Mouse (Mus musculus): Measurements from ENCODE around the gene Coq7.

Coq7 gene

GRCm38 (mm10) chr7:118494892-118495579, 38.1 kb downstream of the Coq7 start:
- no peak for DNase-seq (ENCODE audit: low spot score)

DNA sequence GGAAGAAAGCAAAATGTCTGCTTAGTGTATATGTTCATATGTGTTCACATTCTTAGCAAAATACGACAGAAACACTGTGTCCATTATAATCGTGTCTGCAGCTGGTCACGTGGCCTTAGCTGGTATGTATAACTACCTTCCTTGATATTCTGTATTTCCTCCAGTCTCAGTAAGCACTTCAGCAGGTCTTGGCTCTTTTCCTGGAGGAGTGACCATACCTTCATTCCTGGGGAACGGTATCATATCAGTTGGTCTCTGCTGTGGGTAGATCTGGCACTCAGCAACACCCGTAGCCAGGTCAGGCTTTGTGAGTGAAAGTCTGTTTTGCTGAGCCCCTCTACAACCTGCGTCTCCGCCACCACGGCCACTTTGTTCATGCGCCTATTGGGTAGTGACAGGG, 39.3 kb downstream of the Coq7 start:
- no peak for DNase-seq (ENCODE audit: low spot score)

DNA sequence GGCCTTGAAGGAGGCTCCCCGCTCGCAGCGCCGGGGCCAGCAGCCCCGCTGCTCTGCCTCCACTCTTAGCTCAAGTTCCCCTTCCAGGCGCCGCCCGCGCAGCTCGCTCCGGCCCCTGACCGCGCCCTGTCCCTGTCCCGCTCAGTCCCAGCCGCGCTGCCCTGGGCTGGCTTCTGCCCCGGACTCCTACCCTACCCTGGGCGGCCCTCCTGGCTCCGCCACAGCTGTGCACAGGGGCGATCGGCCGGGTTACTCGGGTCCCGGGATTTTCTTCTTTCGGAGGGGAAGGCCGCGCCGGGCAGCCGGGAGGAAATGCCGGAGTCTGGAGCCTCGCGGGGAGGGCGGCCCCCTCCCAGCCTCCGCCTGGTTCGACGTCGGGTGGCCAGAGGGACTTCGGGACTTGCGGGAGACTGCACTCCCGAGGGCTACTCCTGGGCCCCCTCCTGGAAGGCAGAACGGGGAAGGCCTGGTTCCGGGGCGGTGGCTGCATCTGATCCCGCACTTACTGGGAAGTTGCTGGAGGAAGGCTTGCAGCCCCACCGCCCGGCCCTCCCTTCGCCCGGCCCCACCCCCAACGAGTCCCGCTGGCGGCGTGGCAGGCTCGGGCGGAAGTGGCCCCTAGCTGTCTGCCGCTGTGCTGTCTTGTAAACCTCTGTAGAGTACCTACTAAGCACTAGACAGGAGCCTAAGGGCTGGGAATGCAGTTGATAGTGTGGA, 41.6 kb downstream of the Coq7 start, which contains the start of gene Itpripl2:
TSS of gene Itpripl2 (minus strand) at position 545 of the 717 bp plus-strand sequence.
- peak; percentile 74 for DNase-seq (ENCODE audit: low spot score)

DNA sequence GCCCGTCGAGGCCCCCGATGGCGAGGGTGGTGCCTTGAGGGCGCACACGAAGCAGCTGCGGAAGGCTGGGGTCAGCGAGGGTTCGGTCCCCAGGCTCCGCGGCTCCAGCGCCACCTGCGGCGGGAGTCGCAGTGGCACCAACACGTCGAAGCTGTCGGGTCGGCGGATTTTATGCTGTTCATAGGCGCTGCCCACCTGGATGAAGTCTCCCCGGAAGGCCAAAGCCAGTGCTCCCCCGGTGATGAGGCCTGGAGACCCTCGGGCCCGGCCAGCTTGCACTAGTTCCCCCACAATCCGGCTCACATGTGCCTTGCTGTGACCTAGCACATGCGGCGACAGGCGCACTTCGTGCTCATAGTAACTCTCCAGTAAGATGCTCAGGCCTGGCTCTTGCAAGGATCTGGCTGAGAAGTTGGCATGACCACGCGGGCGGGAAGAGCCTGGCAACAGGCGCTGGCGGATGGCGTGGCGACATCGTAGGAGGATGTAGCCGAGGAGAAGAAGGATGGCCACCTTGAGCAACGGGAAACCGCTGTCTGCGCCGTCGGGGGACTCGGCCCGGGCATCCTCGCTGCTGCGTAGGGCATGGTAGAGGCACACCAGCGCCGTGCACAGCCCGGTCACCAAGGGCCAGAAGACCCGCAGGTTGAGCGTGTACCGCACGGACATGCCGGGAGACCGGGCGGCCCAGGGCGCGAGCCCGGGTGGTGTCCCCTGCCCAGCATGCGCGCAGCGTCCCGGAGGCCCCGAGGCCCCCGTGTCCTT, 42.3 kb downstream of the Coq7 start:
- DNase-seq (ENCODE audit: low spot score), result peak; percentile 43

- DNase-seq (ENCODE audit: low spot score), result peak; percentile 18
Measured at GRCm38 (mm10) chr7:118489706-118490665, 43.2 kb downstream of the Coq7 start.

DNA sequence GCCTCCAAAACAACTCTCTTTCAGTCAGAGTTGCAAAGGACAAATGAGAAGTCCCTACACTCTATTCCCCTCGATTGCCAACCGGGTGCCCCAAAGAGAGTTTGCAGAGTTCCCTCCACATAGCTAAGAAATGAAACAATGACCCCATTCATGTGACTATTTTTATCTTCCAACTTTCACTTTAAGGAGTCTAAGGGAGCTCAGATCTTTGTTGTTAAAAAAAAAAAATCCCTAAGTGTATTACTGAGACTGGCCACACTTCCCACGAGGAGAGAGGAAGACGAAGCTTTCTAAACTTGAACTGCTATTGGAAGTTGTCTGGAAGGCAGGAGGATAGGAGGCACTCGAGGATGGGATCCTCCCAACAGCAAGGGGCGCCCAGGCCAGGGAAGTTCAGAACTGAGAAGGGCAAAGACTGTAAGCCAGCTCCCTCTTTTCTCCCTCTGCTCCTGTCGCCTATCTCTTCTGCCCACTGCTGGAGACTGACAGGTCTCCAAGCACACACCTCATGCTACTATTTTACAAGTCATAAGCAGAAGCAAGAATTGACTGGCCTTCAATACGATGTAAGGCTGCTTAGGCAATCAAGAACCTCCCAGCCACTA, 45.0 kb downstream of the Coq7 start:
- DNase-seq (ENCODE audit: low spot score), result no peak

GRCm38 (mm10) chr7:118486917-118487316, 46.2 kb downstream of the Coq7 start:
- no peak for DNase-seq (ENCODE audit: low spot score)

- no peak for DNase-seq (ENCODE audit: low spot score)
Measured at GRCm38 (mm10) chr7:118483996-118484395, 49.2 kb downstream of the Coq7 start.

DNA sequence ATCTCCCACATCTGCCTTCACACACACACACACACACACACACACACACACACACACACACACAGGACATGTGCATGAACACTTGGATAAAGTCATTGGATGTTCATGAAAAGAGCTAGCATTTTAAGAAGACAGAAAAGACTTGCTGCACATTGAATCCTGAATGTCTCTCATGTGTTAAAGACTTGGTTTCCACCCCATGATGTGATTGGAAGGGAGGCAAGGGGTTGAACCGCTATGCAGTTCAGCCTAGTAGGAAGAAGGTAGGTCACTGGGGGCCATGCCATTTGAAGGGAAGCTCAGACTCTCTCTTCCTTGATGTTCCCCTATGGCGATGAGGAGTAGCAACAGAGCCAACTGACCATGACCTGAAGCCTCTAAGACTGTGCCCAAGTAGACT, 51.2 kb downstream of the Coq7 start:
- no peak for DNase-seq (ENCODE audit: low spot score)

DNA sequence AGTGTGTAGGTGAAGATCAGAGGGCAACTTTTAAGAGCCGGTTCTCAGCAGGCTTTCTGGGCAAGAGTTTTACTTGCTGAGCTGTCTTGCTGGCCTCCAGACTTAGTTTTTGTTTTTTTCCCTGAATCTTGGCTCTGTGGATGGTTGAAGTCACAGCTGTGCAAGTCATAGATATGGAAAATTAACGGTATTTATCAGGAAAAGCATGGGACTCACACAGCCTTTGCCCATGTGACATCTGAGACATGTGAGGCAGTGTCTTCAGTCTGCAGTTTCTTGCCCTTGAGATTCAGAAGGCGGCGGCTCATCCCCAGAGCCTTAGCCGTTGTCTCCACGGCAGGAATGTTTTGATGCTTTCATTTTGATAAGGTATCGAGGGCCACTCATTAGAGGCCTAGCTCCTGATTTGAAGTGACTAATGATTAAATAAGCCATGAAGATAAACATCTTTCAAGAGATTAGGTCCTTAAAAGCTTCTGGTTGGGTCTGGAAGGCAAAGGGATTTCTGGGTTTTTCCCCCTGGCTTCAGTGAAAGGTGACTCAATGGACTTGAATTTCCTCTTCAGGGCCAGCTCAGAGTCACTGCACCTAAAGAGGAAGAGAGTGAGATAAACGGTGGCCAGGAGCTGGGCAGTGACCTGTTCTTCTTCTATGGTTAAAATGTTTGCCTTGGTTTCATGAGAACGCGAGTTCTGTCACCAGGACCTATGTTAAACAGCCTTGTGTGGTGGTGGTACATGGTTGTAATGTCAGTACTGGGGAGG, 51.9 kb downstream of the Coq7 start:
- DNase-seq (ENCODE audit: low spot score), result no peak

DNA sequence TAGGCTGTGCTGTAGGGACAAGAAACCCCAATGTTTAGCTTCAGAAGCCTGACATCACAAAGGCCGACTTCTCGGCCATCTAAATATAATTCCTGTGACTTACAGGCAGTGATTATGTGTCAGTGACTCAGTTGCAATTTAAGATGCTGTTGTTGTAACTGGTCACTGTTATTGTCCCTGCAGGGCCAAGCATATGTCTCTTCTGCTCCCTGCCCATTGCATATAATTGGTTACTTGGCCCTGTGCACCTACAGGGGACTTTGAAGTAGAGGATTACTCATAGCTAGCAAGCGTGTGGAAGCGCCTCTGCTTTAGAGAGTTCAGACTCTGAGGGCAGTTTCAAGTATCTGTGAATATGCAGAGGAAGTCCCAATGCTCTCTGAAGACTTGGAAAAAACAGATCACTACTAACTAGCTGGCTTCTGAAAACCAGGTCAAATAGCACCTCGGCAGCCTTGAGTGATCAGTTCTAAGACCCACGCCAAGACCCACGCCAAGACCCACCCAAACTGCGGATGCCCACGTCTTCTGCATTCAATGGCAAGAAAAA, 52.9 kb downstream of the Coq7 start:
- DNase-seq (ENCODE audit: low spot score), result no peak

GRCm38 (mm10) chr7:118478835-118479312, 54.3 kb downstream of the Coq7 start:
- DNase-seq (ENCODE audit: low spot score), result no peak

GRCm38 (mm10) chr7:118476428-118476827, 56.7 kb downstream of the Coq7 start:
- DNase-seq (ENCODE audit: low spot score), result no peak

GRCm38 (mm10) chr7:118475008-118475705, 58.0 kb downstream of the Coq7 start:
- DNase-seq (ENCODE audit: low spot score), result no peak

DNA sequence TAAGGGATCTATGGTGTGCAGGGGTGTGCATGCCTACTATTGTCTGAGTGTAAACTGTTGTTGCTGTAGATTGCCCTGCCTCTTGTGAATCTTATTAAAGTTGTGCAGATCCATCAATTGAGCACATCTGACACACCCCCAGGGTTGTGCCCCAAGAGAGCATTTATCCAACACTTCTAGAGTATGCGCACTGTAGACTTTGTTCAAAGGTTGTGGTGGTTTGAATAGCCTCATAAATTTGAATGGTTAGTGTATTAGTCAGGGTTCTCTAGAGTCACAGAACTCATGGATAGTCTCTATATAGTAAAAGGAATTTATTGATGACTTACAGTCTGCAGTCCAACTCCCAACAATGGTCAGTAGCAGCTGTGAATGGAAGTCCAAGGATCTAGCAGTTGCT, 60.3 kb downstream of the Coq7 start:
- no peak for DNase-seq (ENCODE audit: low spot score)

DNA sequence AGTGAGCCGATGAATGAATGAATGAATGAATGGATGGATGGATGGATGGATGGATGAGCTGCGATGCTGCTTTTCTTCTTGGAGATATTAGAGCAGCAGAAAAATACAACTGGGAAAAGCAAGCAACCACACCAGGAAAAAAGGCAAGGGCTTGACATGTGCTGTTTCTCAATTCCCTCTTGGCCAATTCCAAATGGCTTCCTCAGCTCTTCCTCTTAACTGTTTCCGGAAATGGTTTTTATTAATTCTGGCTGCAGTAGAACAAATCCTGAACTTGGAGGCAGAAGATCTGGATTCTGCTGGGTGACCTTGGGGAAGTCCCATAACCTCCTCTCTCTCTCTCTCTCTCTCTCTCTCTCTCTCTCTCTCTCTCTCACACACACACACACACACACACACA, 65.1 kb downstream of the Coq7 start:
- DNase-seq (ENCODE audit: low spot score), result no peak

GRCm38 (mm10) chr7:118464432-118464831, 68.7 kb downstream of the Coq7 start:
- DNase-seq (ENCODE audit: low spot score), result no peak

GRCm38 (mm10) chr7:118462818-118463762, 70.1 kb downstream of the Coq7 start:
- DNase-seq (ENCODE audit: low spot score), result no peak

Data from embryo, embryonic 10 days (tissue).